Mouse (Mus musculus) MEL-GATA-1-ER (cell line): ENCODE measurements around the gene Tirap.
"Not testable (repeated sequence)": the region's sequence is repeated elsewhere in the genome, so short reads cannot be mapped to it uniquely, and the experiment has no call there.

ENCODE experiments used
- DNase-seq: peaks from one replicate; pipeline ENCODE4 v3.0.0-alpha.2; 2012; ENCODE audit warnings: low read depth; ENCODE audit errors: extremely low read depth

Gene Tirap

DNA sequence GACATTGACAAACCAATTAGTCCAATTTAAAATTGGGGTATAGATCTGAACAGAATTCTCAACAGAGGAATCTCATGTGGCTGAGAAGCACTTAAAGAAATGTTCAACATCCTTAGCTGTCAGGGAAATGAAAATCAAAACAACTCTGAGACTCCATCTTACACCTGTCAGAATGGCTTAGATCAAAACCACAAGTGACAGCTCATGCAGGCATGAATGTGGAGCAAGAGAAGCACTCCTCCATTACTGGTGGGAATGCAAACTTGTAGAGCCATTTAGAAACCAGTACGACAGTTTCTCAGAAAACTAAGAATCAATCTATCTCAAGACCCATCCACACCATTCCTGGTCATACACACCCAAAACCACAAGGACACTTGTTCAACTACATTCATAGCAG lies 47.2 kb downstream of the Tirap start:
- DNase-seq: no peak

- DNase-seq: not testable (repeated sequence)
Measured at GRCm38 (mm10) chr9:35148822-35149221, 51.3 kb downstream of the Tirap start.

- not testable (repeated sequence) for DNase-seq
Measured at GRCm38 (mm10) chr9:35147261-35147660, 52.8 kb downstream of the Tirap start.

DNA sequence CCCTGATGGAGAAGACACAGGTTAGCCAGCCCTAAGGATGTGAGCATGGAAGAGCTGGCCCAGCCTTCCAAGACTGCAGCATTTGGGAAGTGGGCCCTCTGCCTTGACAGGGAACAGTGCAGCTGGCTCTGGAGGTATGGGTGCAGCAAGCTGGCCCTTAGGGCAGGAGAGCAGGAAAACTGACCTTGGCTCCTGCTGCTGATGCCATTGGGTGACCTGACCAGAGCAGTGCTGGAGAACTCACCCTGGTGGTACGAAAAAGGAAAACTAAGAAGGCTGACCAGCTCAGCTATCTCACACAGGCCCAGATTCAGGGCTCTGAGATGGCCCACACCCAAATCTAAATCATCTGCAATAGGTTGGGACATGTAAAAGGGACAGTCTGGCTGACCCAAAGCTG lies 54.3 kb downstream of the Tirap start:
- no peak for DNase-seq

- no peak for DNase-seq
Measured at GRCm38 (mm10) chr9:35145118-35145517, 55.0 kb downstream of the Tirap start.

DNA sequence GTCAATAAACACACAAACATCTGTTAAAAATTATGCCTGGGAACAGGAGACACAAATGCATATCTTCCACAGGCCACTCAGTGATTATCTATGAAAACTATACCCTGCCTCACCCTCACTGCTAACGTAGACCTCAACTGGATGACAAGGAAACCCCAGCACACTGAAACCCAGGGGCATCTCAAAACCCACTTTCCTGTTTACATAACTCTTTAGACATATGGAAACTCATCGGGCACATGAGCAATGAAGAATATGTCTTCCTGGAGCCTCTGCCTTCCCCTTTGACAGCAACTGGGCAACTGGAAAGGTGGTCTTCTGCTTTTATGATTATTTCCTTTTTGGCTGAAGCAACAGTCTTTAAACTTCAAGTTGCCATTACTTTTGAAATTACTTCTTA lies 57.9 kb downstream of the Tirap start:
- no peak for DNase-seq

DNA sequence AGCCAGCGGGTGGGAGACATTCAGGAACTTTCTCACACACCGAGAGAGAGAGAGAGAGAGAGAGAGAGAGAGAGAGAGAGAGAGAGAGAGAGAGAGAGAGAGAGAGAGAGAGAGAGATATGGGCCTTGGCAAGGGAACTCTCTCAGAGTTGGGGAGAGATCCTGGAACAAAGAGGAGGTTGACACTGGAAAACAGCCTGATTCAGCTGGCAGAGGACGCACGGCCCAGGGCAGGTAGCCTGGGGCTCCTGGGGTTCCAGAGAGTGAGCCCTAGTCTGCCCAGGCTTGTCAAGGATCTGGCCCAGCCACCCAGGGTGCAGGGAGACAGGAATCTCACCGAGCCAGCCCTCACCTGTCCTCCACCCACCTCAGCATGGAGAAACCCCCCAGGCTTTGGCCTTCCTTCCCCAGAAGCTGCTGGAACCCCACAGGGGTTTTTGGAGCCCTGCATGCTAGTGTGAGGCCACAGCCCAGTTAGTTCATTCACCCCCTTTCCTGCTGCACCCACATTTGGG lies 60.8 kb downstream of the Tirap start:
- no peak for DNase-seq

GRCm38 (mm10) chr9:35138029-35138428 lies 62.1 kb downstream of the Tirap start:
- DNase-seq: no peak

GRCm38 (mm10) chr9:35135575-35135974 lies 64.5 kb downstream of the Tirap start:
- no peak for DNase-seq
